9 mouse cellular contexts compared by ENCODE assay signal in genomic region chr1:73996209-73996608, GRCm38 (mm10).
DNase-seq lines count a peak whose midpoint lies in the region; ATAC-seq lines count a peak whose summit lies in the region.
"Had no signal": no experiment of that assay in that cellular context is flagged by ENCODE, and none has a peak within 500 bp of the region (broad histone marks: within the 10 kb centered on the region; RNA-seq: fewer than 3 reads in every experiment).

No protein-coding gene starts in this region.

- WGBS in limb, embryonic 10.5 days, result 62% methylated on average over 2 of the region's 2 CpGs

- H3K9me3 ChIP-seq in limb, embryonic 10.5 days (replicated peaks), result no peaks in the 10 kb centered on the region
- H3K9me3 ChIP-seq: liver, embryonic 13.5 days had no signal

- ATAC-seq in cerebellum, adult (ENCODE audit: insufficient number of reproducible peaks, low FRiP score, low TSS enrichment), result no peak

- peaks cover 47% of the 10 kb centered on the region for H3K4me1 ChIP-seq in limb, embryonic 10.5 days

- peak; percentile 18 for DNase-seq in cerebellum, adult 11 months
- peak; percentile 66 for DNase-seq in ovary, postnatal 14 days (ENCODE audit: low spot score)
- DNase-seq in ovary, postnatal 10 days (ENCODE audit: low spot score), result no peak
- DNase-seq in cerebellum, postnatal 25 days, result peak; percentile 51 to 69
- DNase-seq in heart, adult 9 months (ENCODE audit: low spot score in 2 of 2), result peak; percentile 75 to 82
- DNase-seq in limb, embryonic 10.5 days (ENCODE audit: low spot score), result peak; percentile 61
- peak; percentile 31 for DNase-seq in retina, postnatal 7 days (ENCODE audit: low read depth, low spot score)
- DNase-seq: liver, embryonic 13.5 days had no signal

- no peak overlapping the region for H3K4me3 ChIP-seq in limb, embryonic 10.5 days
- H3K4me3 ChIP-seq: liver, embryonic 13.5 days had no signal

- no peaks in the 10 kb centered on the region for H3K27me3 ChIP-seq in limb, embryonic 10.5 days (ENCODE audit: low read depth, poor library complexity, severe bottlenecking)
- H3K27me3 ChIP-seq: liver, embryonic 13.5 days had no signal

- peaks cover 79% of the 10 kb centered on the region for H3K36me3 ChIP-seq in limb, embryonic 10.5 days

- H3K27ac ChIP-seq in limb, embryonic 10.5 days, result no peak overlapping the region
- H3K27ac ChIP-seq: liver, embryonic 13.5 days had no signal
